ENCODE assay signal across 29 mouse cellular contexts in the genomic region with DNA sequence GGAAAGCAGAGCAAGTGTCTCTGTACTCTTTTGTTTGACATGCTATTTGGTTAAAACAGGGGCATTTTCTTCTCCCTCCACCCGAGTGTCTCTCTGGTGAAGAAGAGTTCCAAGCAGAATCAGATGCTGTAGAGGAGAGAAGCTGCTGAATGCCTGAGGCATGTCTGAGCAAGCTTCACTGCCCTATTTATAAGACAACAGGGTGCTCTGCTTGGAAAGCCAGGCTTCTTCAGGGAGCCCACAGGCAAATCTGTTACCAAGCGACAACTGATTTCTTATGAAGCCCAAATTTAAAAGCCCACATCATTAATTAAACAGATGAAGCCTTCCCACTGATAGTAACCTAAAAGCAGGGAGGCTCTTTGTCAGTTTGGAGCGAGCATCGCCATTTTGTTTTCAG.
DNase-seq lines count a peak whose midpoint lies in the region; ATAC-seq and TF ChIP-seq lines count a peak whose summit lies in the region.
"Had no signal": no experiment of that assay in that cellular context is flagged by ENCODE, and none has a peak within 500 bp of the region (broad histone marks: within the 10 kb centered on the region; RNA-seq: fewer than 3 reads in every experiment).

No protein-coding gene starts in this region.

- H3K27ac ChIP-seq in midbrain, embryonic 14.5 days (replicated peaks; ENCODE audit: low read depth, low read length), result no peak overlapping the region
- no peak overlapping the region for H3K27ac ChIP-seq in midbrain, embryonic 10.5 days (replicated peaks)
- H3K27ac ChIP-seq in hindbrain, postnatal 0 days, result no peak overlapping the region; the same call in 1 of the 2 replicates
- H3K27ac ChIP-seq: embryonic facial prominence, embryonic 10.5 days; embryonic facial prominence, embryonic 15.5 days; forebrain, embryonic 12.5 days; heart, embryonic 13.5 days; kidney, postnatal 0 days; limb, embryonic 10.5 days; limb, embryonic 15.5 days; liver, embryonic 13.5 days; neural tube, embryonic 15.5 days had no signal

- ATAC-seq in midbrain, embryonic 14.5 days (ENCODE audit: low FRiP score, low TSS enrichment), result no peak
- peak; percentile 68; the same call in 1 of the 2 replicates for ATAC-seq in hindbrain, postnatal 0 days
- ATAC-seq: forebrain, postnatal 0 days; intestine, embryonic 16.5 days; lung, postnatal 0 days had no signal

- WGBS in midbrain, embryonic 14.5 days, result 72% methylated on average over 4 of the region's 4 CpGs
- 78% methylated on average over 4 of the region's 4 CpGs for WGBS in midbrain, embryonic 10.5 days
- 52% methylated on average over 4 of the region's 4 CpGs for WGBS in hindbrain, postnatal 0 days

- DNase-seq in cerebellum, postnatal 14 days, result peak; percentile 9 to 16
- DNase-seq in cerebellum, adult 8-10 months, result no peak
- DNase-seq in midbrain, embryonic 14.5 days, result peak; percentile 24
- DNase-seq in midbrain, embryonic 10.5 days (ENCODE audit: low spot score), result no peak
- peak; percentile 39 for DNase-seq in brain, embryonic 14.5 days (ENCODE audit: low read depth)
- peak; percentile 41 for DNase-seq in hindbrain, postnatal 0 days (ENCODE audit: low spot score)
- DNase-seq in gastrocnemius, postnatal 4 days (ENCODE audit: low spot score in 2 of 2), result no peak
- DNase-seq: adrenal gland, postnatal 25 days; B cell, adult 2 months; forebrain, postnatal 0 days; heart, postnatal 10 days; kidney, adult 8-10 months; kidney, postnatal 4 days; liver, embryonic 13.5 days; lung, adult 18-20 months; lung, postnatal 4 days; right cerebral cortex, adult 18-20 months; spleen, adult 18-20 months; thymus, postnatal 25 days had no signal

- no peak for TF ChIP-seq POLR2A in brain, embryonic 14.5 days (IDR thresholded peaks at IDR 0.05; ENCODE audit: borderline replicate concordance, extremely low read depth, insufficient read depth, insufficient read length, poor library complexity, severe bottlenecking)

- no peak overlapping the region for H3K4me2 ChIP-seq in midbrain, embryonic 14.5 days (ENCODE audit: low read length)
- H3K4me2 ChIP-seq in hindbrain, postnatal 0 days (ENCODE audit: low read depth, low read length), result no peak overlapping the region
- H3K4me2 ChIP-seq: embryonic facial prominence, embryonic 15.5 days; forebrain, embryonic 12.5 days; heart, embryonic 13.5 days; limb, embryonic 15.5 days; liver, embryonic 13.5 days; neural tube, embryonic 15.5 days had no signal

- H3K36me3 ChIP-seq in midbrain, embryonic 14.5 days (ENCODE audit: control insufficient read depth, insufficient read depth, low read length), result no peaks in the 10 kb centered on the region
- H3K36me3 ChIP-seq in midbrain, embryonic 10.5 days, result no peaks in the 10 kb centered on the region
- H3K36me3 ChIP-seq in hindbrain, postnatal 0 days (ENCODE audit: insufficient read depth, low read length), result no peaks in the 10 kb centered on the region
- H3K36me3 ChIP-seq: embryonic facial prominence, embryonic 10.5 days; embryonic facial prominence, embryonic 15.5 days; forebrain, embryonic 12.5 days; heart, embryonic 13.5 days; limb, embryonic 10.5 days; limb, embryonic 15.5 days; liver, embryonic 13.5 days; neural tube, embryonic 15.5 days had no signal

- H3K4me3 ChIP-seq in midbrain, embryonic 14.5 days (replicated peaks; ENCODE audit: low read depth, low read length), result no peak overlapping the region
- no peak overlapping the region for H3K4me3 ChIP-seq in midbrain, embryonic 10.5 days
- H3K4me3 ChIP-seq in hindbrain, postnatal 0 days (ENCODE audit: low read length), result no peak overlapping the region
- H3K4me3 ChIP-seq: embryonic facial prominence, embryonic 10.5 days; embryonic facial prominence, embryonic 15.5 days; forebrain, embryonic 12.5 days; heart, embryonic 13.5 days; limb, embryonic 10.5 days; limb, embryonic 15.5 days; liver, embryonic 13.5 days; neural tube, embryonic 15.5 days had no signal

- no peaks in the 10 kb centered on the region for H3K27me3 ChIP-seq in midbrain, embryonic 14.5 days (ENCODE audit: control insufficient read depth, insufficient read depth, low read length)
- H3K27me3 ChIP-seq in midbrain, embryonic 10.5 days (ENCODE audit: low read depth, poor library complexity, severe bottlenecking), result no peaks in the 10 kb centered on the region
- H3K27me3 ChIP-seq in hindbrain, postnatal 0 days (ENCODE audit: insufficient read depth, low read length), result no peaks in the 10 kb centered on the region
- H3K27me3 ChIP-seq: embryonic facial prominence, embryonic 15.5 days; forebrain, embryonic 12.5 days; heart, embryonic 13.5 days; limb, embryonic 15.5 days; liver, embryonic 13.5 days; neural tube, embryonic 15.5 days had no signal

- no peak overlapping the region for H3K9ac ChIP-seq in midbrain, embryonic 14.5 days (replicated peaks; ENCODE audit: low read length)
- H3K9ac ChIP-seq in hindbrain, postnatal 0 days (replicated peaks; ENCODE audit: low read length), result no peak overlapping the region
- H3K9ac ChIP-seq: embryonic facial prominence, embryonic 15.5 days; forebrain, embryonic 12.5 days; forebrain, postnatal 0 days; heart, embryonic 13.5 days; limb, embryonic 15.5 days; liver, embryonic 13.5 days; neural tube, embryonic 15.5 days had no signal

- H3K4me1 ChIP-seq in midbrain, embryonic 14.5 days (ENCODE audit: control insufficient read depth, insufficient read depth, low read length), result no peaks in the 10 kb centered on the region
- no peaks in the 10 kb centered on the region for H3K4me1 ChIP-seq in midbrain, embryonic 10.5 days
- H3K4me1 ChIP-seq in hindbrain, postnatal 0 days (ENCODE audit: insufficient read depth, low read length), result no peaks in the 10 kb centered on the region
- H3K4me1 ChIP-seq: embryonic facial prominence, embryonic 10.5 days; embryonic facial prominence, embryonic 15.5 days; forebrain, embryonic 12.5 days; heart, embryonic 13.5 days; limb, embryonic 10.5 days; limb, embryonic 15.5 days; liver, embryonic 13.5 days; neural tube, embryonic 15.5 days had no signal

- no peak for TF ChIP-seq CTCF in brain, embryonic 14.5 days (IDR thresholded peaks at IDR 0.05; ENCODE audit: borderline replicate concordance, extremely low read depth, insufficient read depth, insufficient read length)
- TF ChIP-seq CTCF in hindbrain, postnatal 0 days (IDR thresholded peaks at IDR 0.05; ENCODE audit: low read depth), result no peak

- H3K9me3 ChIP-seq in midbrain, embryonic 14.5 days (ENCODE audit: control insufficient read depth, low read length), result no peaks in the 10 kb centered on the region
- no peaks in the 10 kb centered on the region for H3K9me3 ChIP-seq in midbrain, embryonic 10.5 days (replicated peaks)
- H3K9me3 ChIP-seq in hindbrain, postnatal 0 days (ENCODE audit: low read length), result no peaks in the 10 kb centered on the region
- H3K9me3 ChIP-seq: embryonic facial prominence, embryonic 10.5 days; embryonic facial prominence, embryonic 15.5 days; forebrain, embryonic 12.5 days; heart, embryonic 13.5 days; limb, embryonic 10.5 days; limb, embryonic 15.5 days; liver, embryonic 13.5 days; neural tube, embryonic 15.5 days had no signal

Comparison
In these comparisons a context has a peak if more than half of its experiments do, and no peak if none do; other contexts are left out.
1. DNase-seq: peak in cerebellum, postnatal 14 days (2 of 2), midbrain, embryonic 14.5 days (single experiment), brain, embryonic 14.5 days (single experiment) and hindbrain, postnatal 0 days (single experiment); none in cerebellum, adult 8-10 months (single experiment), midbrain, embryonic 10.5 days (single experiment) and gastrocnemius, postnatal 4 days (0 of 2).